Mouse (Mus musculus): ENCODE results near the gene Npb. TPM values are rescaled to one million over a fixed set of nuclear protein-coding genes. Genes with fewer than 3 reads are reported as not detected.

Npb gene
- polyA plus RNA-seq, 1 experiment from 2014 or later, result 0.98 TPM

DNA sequence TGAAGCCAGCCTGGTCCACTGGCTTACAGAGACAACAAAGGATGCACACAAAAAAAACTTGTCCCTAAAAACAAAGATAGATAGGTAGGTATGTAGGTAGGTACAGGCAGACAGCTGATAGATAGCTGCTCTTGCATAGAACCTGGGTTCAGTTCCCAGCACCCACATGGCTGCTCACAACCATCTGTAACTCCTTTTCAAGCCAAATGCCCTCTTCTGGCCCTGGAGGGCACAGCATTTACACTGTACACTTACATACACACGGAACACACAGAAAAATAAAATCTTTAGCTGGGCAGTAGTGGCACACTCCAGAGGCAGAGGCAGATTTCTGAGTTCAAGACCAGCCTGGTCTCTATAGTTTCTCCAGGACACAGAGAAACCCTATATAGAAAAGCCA, 24.3 kb upstream of the Npb start:
- peaks cover 55% of the 10 kb centered on the region for H3K36me3 ChIP-seq (ENCODE audit: control insufficient read depth, insufficient read depth, low read length)
- no peak for DNase-seq (ENCODE audit: low spot score)
- WGBS, result 97% methylated on average over 1 of the region's 1 CpGs

DNA sequence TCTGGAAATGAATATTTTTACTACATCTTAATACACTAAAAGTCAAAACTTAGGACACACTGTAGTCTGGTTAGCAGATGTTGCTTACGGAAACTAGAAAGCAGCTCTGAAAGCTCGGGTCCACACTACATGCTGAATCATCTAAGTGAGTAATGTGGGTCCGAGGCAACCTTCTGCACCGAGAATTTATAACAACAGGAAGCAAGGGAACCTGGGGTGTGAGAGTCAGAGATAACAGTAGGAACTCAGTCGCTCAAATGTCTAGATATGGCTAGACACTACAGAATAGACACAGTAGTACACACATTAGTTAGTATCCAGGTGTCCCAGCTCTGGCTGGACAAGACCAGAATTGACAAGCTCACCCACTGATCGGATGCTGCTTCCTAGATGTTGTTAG, 19.7 kb upstream of the Npb start:
- H3K27ac ChIP-seq (ENCODE audit: low read depth, low read length), result no peak overlapping the region
- peaks cover 89% of the 10 kb centered on the region for H3K36me3 ChIP-seq (ENCODE audit: control insufficient read depth, insufficient read depth, low read length)
- H3K4me1 ChIP-seq (ENCODE audit: control insufficient read depth, insufficient read depth, low read length), result no peaks in the 10 kb centered on the region
- no peak overlapping the region for H3K4me3 ChIP-seq (ENCODE audit: low read depth, low read length)
- ATAC-seq, result no peak
- no peaks in the 10 kb centered on the region for H3K27me3 ChIP-seq (replicated peaks; ENCODE audit: control insufficient read depth, insufficient read depth, low read length)
- H3K4me2 ChIP-seq (ENCODE audit: low read length), result no peak overlapping the region
- no peaks in the 10 kb centered on the region for H3K9me3 ChIP-seq (replicated peaks; ENCODE audit: control insufficient read depth, low read length)
- H3K9ac ChIP-seq (ENCODE audit: low read length), result no peak overlapping the region
- DNase-seq (ENCODE audit: low spot score), result no peak
- 97% methylated on average over 6 of the region's 6 CpGs for WGBS

More for the DNA sequence above, 24.3 kb upstream of the Npb start:
- H3K27ac ChIP-seq (ENCODE audit: low read depth, low read length), result no peak overlapping the region
- no peaks in the 10 kb centered on the region for H3K9me3 ChIP-seq (replicated peaks; ENCODE audit: control insufficient read depth, low read length)
- H3K4me3 ChIP-seq (ENCODE audit: low read depth, low read length), result no peak overlapping the region
- no peak for ATAC-seq
- no peaks in the 10 kb centered on the region for H3K27me3 ChIP-seq (replicated peaks; ENCODE audit: control insufficient read depth, insufficient read depth, low read length)
- no peak overlapping the region for H3K4me2 ChIP-seq (ENCODE audit: low read length)
- H3K9ac ChIP-seq (ENCODE audit: low read length), result no peak overlapping the region
- H3K4me1 ChIP-seq (ENCODE audit: control insufficient read depth, insufficient read depth, low read length), result peaks cover 10% of the 10 kb centered on the region

DNA sequence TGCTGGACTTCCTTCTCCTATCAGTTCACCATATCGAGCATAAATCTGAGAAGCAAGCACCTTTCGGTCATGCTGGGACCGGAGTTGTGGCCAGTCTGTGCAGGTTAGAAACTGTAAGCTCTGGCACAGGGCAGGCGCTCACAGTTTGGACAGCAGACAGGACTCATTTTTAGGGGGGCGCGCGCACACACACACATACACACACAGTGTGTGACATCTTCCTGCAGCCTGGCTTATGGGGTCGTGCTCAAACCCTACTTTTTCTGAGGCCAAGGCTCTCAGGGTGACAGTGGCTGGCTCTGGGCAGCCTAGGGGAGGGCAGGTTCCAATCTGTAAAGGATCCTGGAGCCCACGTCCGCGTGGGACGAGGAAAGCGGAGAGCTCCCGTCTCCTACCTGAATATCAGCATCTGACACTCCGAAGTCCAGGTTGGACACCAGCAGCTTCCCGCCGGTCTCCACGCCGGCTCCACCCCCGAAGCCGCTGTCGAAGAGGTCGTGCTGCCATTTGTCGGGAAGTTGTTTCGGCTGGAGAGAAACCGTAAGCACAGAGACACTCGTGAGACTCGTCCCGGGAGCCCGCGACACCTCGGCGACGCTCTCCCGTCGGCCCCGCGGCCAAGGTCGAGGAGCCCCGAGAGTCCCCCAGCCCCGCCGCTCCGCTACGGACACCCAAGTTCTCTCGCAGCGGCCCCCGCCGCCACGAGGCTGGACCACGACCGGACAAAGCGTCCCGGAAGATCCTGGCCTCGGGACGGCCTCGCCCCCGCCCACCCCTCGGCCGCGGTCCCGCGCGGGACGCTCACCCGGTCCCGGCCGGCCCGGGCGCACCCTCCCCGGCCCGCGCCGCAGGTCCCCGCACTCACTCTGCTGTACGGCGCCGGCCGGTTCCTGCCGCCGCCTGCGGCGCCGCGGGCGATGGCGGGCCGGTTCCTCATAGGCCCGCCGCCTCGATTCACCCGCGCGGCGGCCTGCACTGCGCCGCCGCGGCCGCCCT, 10.7 kb upstream of the Npb start:
- Histone ChIP-seq H3K4me3 (ENCODE audit: low read depth, low read length) (peak overlapping the region; percentile 97), H3K4me1 (ENCODE audit: control insufficient read depth, insufficient read depth, low read length) (peaks cover 16% of the 10 kb centered on the region), H3K9me3 (replicated peaks; ENCODE audit: control insufficient read depth, low read length) (no peaks in the 10 kb centered on the region), H3K9ac (ENCODE audit: low read length) (peak overlapping the region; percentile 98), H3K27me3 (replicated peaks; ENCODE audit: control insufficient read depth, insufficient read depth, low read length) (no peaks in the 10 kb centered on the region), H3K4me2 (ENCODE audit: low read length) (peak overlapping the region; percentile 72), H3K36me3 (ENCODE audit: control insufficient read depth, insufficient read depth, low read length) (peaks cover 58% of the 10 kb centered on the region), H3K27ac (ENCODE audit: low read depth, low read length) (peak overlapping the region; percentile 86)
- ATAC-seq (peak; percentile 65), DNase-seq (ENCODE audit: low spot score) (no peak)
- WGBS, result 6% methylated on average over 77 of the region's 99 CpGs

DNA sequence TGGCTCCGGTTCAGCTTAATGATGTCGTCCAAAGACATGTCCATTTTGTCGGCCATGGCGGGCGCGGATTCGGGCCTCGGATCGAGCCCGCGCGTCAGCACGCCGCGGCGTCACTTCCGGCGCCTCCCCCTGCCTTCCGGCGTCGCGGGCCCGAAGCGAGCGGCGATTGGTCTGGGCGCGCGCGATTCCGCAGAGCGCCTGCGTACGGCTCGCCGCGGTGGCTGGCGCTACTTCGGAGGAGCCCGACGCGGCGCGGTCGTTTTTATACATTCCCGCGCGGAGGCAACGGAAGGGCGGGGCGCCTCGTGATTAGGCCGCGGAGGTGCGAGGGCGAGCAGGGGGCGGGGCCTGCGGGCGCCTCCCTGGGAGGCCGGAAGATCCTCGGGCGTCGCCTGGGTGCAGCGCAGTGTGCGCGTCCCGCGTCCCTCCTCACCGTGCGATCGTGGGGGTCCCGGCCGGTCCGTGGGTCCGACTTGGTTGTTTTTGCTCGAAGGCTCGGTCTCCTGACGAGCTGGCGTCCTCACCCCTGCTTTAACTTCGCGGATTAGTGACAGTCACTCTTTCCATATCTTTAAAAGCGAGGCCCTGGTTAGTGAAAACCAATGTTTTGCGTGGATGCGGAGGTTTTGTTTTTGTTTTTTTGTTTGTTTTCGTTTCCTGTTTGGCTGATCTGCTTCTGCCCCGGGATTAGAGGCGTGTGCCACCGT, 9.8 kb upstream of the Npb start, which contains the start of the genes Alyref and Anapc11:
Gene Alyref (minus strand): TSS at position 83 of the 707 bp plus-strand sequence.
Gene Anapc11 (plus strand): TSS at position 139 of the 707 bp plus-strand sequence.
- Histone ChIP-seq H3K27ac (ENCODE audit: low read depth, low read length) (peak within 1 kb of the TSS; percentile 86), H3K27me3 (replicated peaks; ENCODE audit: control insufficient read depth, insufficient read depth, low read length) (no peaks in the 10 kb centered on the region), H3K4me3 (ENCODE audit: low read depth, low read length) (peak within 1 kb of the TSS; percentile 97), H3K9ac (ENCODE audit: low read length) (peak within 1 kb of the TSS; percentile 98), H3K4me1 (ENCODE audit: control insufficient read depth, insufficient read depth, low read length) (peaks cover 16% of the 10 kb centered on the region), H3K4me2 (ENCODE audit: low read length) (peak within 1 kb of the TSS; percentile 87), H3K9me3 (replicated peaks; ENCODE audit: control insufficient read depth, low read length) (no peaks in the 10 kb centered on the region), H3K36me3 (ENCODE audit: control insufficient read depth, insufficient read depth, low read length) (peaks cover 58% of the 10 kb centered on the region)
- ATAC-seq (peak; percentile 99), DNase-seq (ENCODE audit: low spot score) (peak; percentile 98)
- WGBS, result under 1% methylated on average over 88 of the region's 88 CpGs

DNA sequence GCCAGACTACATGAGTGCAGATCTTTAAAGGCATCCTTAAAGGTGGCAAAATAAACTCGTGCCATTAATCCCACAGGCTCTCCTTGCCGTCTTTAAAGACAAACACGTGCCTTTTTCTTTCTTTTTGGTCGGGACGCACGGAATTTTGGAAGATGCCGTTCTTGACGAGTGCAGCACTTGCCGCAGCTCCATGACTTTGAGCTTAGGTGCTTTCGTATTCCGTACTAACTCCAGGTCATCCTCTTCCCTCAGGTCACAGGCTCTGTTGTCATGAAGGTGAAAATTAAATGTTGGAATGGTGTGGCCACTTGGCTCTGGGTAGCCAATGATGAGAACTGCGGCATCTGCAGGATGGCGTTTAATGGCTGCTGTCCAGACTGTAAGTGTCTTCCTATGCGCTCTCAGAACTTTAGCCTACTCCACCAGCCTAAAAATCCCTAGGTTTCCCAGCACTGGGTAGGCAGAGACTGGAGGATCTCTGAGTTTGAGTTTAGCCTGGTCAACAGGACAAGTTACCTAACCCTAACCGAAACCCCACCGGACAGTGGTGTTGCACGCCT, 9.2 kb upstream of the Npb start:
- Histone ChIP-seq H3K4me1 (ENCODE audit: control insufficient read depth, insufficient read depth, low read length) (peaks cover 16% of the 10 kb centered on the region), H3K9me3 (replicated peaks; ENCODE audit: control insufficient read depth, low read length) (no peaks in the 10 kb centered on the region), H3K36me3 (ENCODE audit: control insufficient read depth, insufficient read depth, low read length) (peaks cover 58% of the 10 kb centered on the region), H3K27ac (ENCODE audit: low read depth, low read length) (peak overlapping the region; percentile 85; the same call in 1 of the 2 replicates), H3K4me3 (ENCODE audit: low read depth, low read length) (peak overlapping the region; percentile 97), H3K9ac (ENCODE audit: low read length) (peak overlapping the region; percentile 98), H3K4me2 (ENCODE audit: low read length) (peak overlapping the region; percentile 87), H3K27me3 (replicated peaks; ENCODE audit: control insufficient read depth, insufficient read depth, low read length) (no peaks in the 10 kb centered on the region)
- 49% methylated on average over 17 of the region's 17 CpGs for WGBS
- ATAC-seq (no peak), DNase-seq (ENCODE audit: low spot score) (no peak)

DNA sequence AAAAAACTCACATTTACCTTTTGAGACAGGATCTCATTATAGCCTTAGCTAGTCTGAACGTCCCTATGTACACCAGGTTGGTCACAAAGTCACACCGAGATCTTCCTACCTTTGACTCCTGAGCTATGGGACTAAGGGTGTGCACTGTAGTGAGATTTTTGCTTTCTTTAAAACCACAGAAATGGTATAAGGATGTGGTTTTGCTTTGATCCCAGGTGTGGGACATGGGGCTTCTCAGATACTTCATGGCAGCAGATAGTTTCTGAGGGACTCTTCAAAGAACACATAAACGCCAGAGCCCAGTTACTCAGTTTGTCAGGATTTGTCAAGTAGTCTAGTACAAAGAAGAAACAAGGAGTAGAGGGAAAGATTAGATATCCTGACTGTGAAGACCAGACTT, 7.6 kb upstream of the Npb start:
- no peak for DNase-seq (ENCODE audit: low spot score)
- Histone ChIP-seq H3K27me3 (replicated peaks; ENCODE audit: control insufficient read depth, insufficient read depth, low read length) (no peaks in the 10 kb centered on the region), H3K36me3 (ENCODE audit: control insufficient read depth, insufficient read depth, low read length) (peaks cover 60% of the 10 kb centered on the region), H3K4me2 (ENCODE audit: low read length) (no peak overlapping the region), H3K4me3 (ENCODE audit: low read depth, low read length) (no peak overlapping the region), H3K9me3 (replicated peaks; ENCODE audit: control insufficient read depth, low read length) (no peaks in the 10 kb centered on the region), H3K27ac (ENCODE audit: low read depth, low read length) (no peak overlapping the region), H3K9ac (ENCODE audit: low read length) (no peak overlapping the region), H3K4me1 (ENCODE audit: control insufficient read depth, insufficient read depth, low read length) (peaks cover 16% of the 10 kb centered on the region)
- no peak for ATAC-seq
- WGBS, result 99% methylated on average over 3 of the region's 3 CpGs

DNA sequence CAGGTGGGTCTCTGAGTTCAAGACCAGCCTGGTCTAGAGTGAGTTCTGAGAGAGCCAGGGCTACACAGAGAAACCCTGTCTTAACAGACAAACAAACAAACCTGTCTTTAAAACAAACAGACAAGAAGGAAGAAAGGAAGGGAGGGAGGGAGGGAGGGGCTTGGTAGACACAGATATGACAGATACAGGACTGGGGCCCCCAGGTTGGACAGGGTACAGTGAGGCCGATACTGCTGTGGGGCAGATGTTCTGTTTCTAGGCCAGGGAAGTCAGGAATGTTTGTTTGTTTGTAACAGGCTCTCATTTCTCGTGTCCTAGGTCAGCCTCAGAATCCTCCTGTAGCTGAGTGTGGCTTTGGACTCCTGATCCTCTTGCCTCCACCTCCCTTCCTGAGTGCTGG, 4.7 kb upstream of the Npb start:
- Histone ChIP-seq H3K4me3 (ENCODE audit: low read depth, low read length) (no peak overlapping the region), H3K27ac (ENCODE audit: low read depth, low read length) (no peak overlapping the region), H3K9me3 (replicated peaks; ENCODE audit: control insufficient read depth, low read length) (no peaks in the 10 kb centered on the region), H3K36me3 (ENCODE audit: control insufficient read depth, insufficient read depth, low read length) (peaks cover 58% of the 10 kb centered on the region), H3K4me1 (ENCODE audit: control insufficient read depth, insufficient read depth, low read length) (peaks cover 13% of the 10 kb centered on the region; the same call in 1 of the 2 replicates), H3K9ac (ENCODE audit: low read length) (no peak overlapping the region), H3K4me2 (ENCODE audit: low read length) (no peak overlapping the region), H3K27me3 (replicated peaks; ENCODE audit: control insufficient read depth, insufficient read depth, low read length) (0 out of 2 replicates have a peak, but pooled peaks cover 2% of the 10 kb centered on the region)
- no peak for ATAC-seq
- no peak for DNase-seq (ENCODE audit: low spot score)
- WGBS, result 88% methylated on average over 2 of the region's 2 CpGs

DNA sequence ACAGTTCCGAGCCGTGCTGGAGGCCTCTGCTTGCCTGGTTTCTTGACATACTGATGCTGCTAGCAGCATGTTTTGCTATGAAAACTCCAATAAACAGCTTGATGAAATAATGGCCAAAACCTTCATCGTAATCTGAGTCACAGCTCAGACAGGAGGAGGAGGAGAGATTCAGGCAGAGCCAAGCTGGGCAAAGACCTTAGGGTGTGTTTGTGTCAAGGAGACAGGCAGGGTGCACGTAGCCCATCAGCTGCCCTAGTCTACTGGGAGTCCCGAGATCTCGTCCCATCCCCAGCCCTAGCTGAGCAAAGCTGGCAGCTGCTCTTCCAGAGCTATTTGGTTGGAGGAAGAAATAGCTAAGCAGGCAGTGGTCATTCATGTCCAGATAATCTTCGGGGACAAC, 2.6 kb upstream of the Npb start:
- Histone ChIP-seq H3K36me3 (ENCODE audit: control insufficient read depth, insufficient read depth, low read length) (peaks cover 67% of the 10 kb centered on the region), H3K4me2 (ENCODE audit: low read length) (no peak overlapping the region), H3K4me3 (ENCODE audit: low read depth, low read length) (no peak overlapping the region), H3K27me3 (replicated peaks; ENCODE audit: control insufficient read depth, insufficient read depth, low read length) (0 out of 2 replicates have a peak, but pooled peaks cover 9% of the 10 kb centered on the region), H3K27ac (ENCODE audit: low read depth, low read length) (no peak overlapping the region), H3K9me3 (replicated peaks; ENCODE audit: control insufficient read depth, low read length) (no peaks in the 10 kb centered on the region), H3K4me1 (ENCODE audit: control insufficient read depth, insufficient read depth, low read length) (peaks cover 4% of the 10 kb centered on the region; the same call in 1 of the 2 replicates), H3K9ac (ENCODE audit: low read length) (no peak overlapping the region)
- 90% methylated on average over 7 of the region's 7 CpGs for WGBS
- DNase-seq (ENCODE audit: low spot score) (no peak), ATAC-seq (no peak)
